Mouse (Mus musculus): ENCODE measurements at regions not wholly inside any gene's neighbourhood (a gene's known extent, or its start where the extent isn't known, plus 50 kb on each side); places are given as distances from the start of the nearest gene placed in this dataset.

DNA sequence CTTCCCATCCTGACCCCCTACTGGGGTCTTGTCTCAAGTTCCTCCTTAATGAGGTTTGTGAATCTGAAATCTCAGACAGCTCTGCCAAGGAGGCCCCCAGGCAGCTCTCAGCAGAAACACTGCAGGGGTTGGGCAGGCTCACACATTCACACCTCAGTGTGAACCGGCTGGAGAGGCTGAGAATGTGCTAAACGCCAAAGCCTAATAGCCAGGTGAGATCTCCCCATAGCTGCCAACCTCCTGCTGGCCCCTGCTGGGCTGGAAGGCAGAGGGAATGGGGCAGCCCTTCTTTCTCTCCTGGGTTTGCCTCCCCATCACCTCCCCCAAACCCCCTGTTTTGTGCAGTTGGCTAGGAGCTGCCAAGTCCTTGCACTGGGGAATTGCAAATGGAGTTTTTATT, 81.3 kb upstream of the Gm26897 start:
- H3K4me2 ChIP-seq (replicated peaks; ENCODE audit: low read depth, low read length), result no peak overlapping the region
- no peaks in the 10 kb centered on the region for H3K9me3 ChIP-seq (ENCODE audit: low read length)
- no peak overlapping the region for H3K4me3 ChIP-seq (ENCODE audit: low read depth, low read length)
- H3K27me3 ChIP-seq (replicated peaks; ENCODE audit: insufficient read depth, low read length), result no peaks in the 10 kb centered on the region
- TF ChIP-seq EP300 (IDR thresholded peaks at IDR 0.05), result no peak
- no peak for DNase-seq (ENCODE audit: low spot score)
- no peak overlapping the region for H3K27ac ChIP-seq (ENCODE audit: low read length)
- ATAC-seq, result no peak
- H3K9ac ChIP-seq (replicated peaks; ENCODE audit: low read depth), result no peak overlapping the region
- H3K36me3 ChIP-seq (ENCODE audit: insufficient read depth, low read length), result no peaks in the 10 kb centered on the region
- WGBS, result 22% methylated on average over 2 of the region's 2 CpGs
- peaks cover 3% of the 10 kb centered on the region; the same call in 1 of the 2 replicates for H3K4me1 ChIP-seq (ENCODE audit: insufficient read depth, low read depth, low read length)

DNA sequence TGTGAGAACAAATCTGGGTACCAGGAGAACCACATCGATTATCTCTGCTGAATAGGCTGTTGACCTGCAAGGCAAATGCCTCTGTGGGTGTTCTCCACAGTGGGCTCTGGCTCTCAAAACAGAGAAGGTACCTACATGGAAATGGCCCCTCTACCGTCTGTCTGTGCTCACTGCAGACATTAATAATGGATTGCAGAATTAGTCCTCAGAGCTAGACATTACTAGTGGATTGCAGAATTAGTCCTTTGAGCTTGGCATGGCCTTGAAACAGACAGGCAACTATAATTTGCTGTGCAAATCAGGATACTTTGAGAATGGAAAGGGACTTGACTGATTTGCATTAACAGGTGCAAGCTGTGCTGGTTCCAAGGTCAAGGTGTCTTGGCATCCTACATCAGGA, 77.3 kb upstream of the Gm26897 start:
- ATAC-seq (no peak), DNase-seq (ENCODE audit: low spot score) (no peak)
- no peaks in the 10 kb centered on the region for H3K27me3 ChIP-seq (replicated peaks; ENCODE audit: insufficient read depth, low read length)
- 55% methylated on average over 2 of the region's 2 CpGs for WGBS
- H3K4me2 ChIP-seq (replicated peaks; ENCODE audit: low read depth, low read length), result no peak overlapping the region
- no peaks in the 10 kb centered on the region for H3K9me3 ChIP-seq (ENCODE audit: low read length)
- H3K27ac ChIP-seq (ENCODE audit: low read length), result no peak overlapping the region
- H3K9ac ChIP-seq (replicated peaks; ENCODE audit: low read depth), result no peak overlapping the region
- TF ChIP-seq EP300 (IDR thresholded peaks at IDR 0.05), result no peak
- no peak for TF ChIP-seq CTCF (IDR thresholded peaks at IDR 0.05)
- no peaks in the 10 kb centered on the region for H3K36me3 ChIP-seq (ENCODE audit: insufficient read depth, low read length)
- no peaks in the 10 kb centered on the region; the same call in 1 of the 2 replicates for H3K4me1 ChIP-seq (ENCODE audit: insufficient read depth, low read depth, low read length)
- H3K4me3 ChIP-seq (ENCODE audit: low read depth, low read length), result no peak overlapping the region

DNA sequence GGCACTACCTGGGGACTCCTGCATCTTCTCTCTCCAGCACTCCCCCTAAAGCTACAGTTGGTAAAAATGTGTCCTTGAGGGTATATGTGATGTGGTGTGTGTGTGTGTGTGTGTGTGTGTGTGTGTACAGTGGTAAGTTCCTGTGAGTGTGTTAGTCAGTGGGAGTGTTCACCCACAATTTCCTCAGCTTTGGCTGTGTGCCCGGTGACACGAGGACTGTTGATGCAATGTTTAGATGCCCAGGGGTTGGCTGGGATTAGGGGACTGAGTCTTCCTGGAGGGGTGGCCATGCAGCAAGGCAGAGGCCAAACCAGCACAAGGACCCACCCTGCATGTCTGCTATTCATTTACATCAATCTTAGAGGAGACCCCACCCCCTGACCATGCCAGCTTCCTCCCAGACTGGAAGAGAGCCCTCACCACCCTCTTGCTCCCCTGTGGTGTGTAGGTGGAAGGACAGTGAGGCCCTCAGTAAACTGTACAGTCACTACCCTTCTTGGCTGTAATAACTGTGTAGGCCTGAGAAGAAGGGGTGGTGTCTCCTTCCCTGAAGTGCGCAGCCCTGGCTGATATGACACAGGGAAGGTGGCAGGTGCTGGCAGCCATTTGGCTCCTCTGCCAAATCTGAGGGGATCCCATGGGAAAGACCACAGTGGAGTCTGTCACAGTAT, 75.8 kb upstream of the Gm26897 start:
- H3K36me3 ChIP-seq (ENCODE audit: insufficient read depth, low read length), result no peaks in the 10 kb centered on the region
- peak; percentile 75 for ATAC-seq
- H3K9ac ChIP-seq (replicated peaks; ENCODE audit: low read depth), result no peak overlapping the region
- no peaks in the 10 kb centered on the region for H3K27me3 ChIP-seq (replicated peaks; ENCODE audit: insufficient read depth, low read length)
- H3K4me2 ChIP-seq (replicated peaks; ENCODE audit: low read depth, low read length), result no peak overlapping the region
- TF ChIP-seq CTCF (IDR thresholded peaks at IDR 0.05), result no peak; the same call in none of the 2 replicates
- TF ChIP-seq EP300 (IDR thresholded peaks at IDR 0.05), result no peak
- peak; percentile 43 for DNase-seq (ENCODE audit: low spot score)
- no peaks in the 10 kb centered on the region for H3K9me3 ChIP-seq (ENCODE audit: low read length)
- peaks cover 5% of the 10 kb centered on the region; the same call in 1 of the 2 replicates for H3K4me1 ChIP-seq (ENCODE audit: insufficient read depth, low read depth, low read length)
- no peak overlapping the region for H3K27ac ChIP-seq (ENCODE audit: low read length)
- no peak overlapping the region for H3K4me3 ChIP-seq (ENCODE audit: low read depth, low read length)
- 45% methylated on average over 3 of the region's 3 CpGs for WGBS

DNA sequence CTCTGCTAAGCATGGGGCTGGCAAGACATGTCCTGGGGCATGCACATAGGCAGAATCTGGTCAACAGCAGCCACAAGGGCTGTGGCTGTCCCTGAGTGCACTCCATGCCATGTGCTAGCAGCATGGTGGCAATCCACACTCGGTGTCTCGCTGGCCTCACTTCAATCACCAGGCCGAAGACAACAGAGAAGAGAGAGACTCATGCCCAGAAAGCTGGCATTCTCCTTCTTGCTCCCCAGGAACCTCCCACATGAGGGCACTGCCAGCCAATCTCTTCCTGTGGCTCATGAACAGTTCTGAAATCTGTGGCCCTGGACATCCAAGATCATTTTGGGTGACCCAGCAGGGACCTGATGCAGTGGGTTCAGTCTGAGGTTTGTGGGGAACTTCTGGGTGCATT, 74.5 kb upstream of the Gm26897 start:
- DNase-seq (ENCODE audit: low spot score) (no peak), ATAC-seq (no peak)
- Histone ChIP-seq H3K4me3 (ENCODE audit: low read depth, low read length) (no peak overlapping the region), H3K9ac (replicated peaks; ENCODE audit: low read depth) (no peak overlapping the region), H3K4me2 (replicated peaks; ENCODE audit: low read depth, low read length) (no peak overlapping the region), H3K27me3 (replicated peaks; ENCODE audit: insufficient read depth, low read length) (no peaks in the 10 kb centered on the region), H3K36me3 (ENCODE audit: insufficient read depth, low read length) (no peaks in the 10 kb centered on the region), H3K9me3 (ENCODE audit: low read length) (no peaks in the 10 kb centered on the region), H3K4me1 (ENCODE audit: insufficient read depth, low read depth, low read length) (peaks cover 5% of the 10 kb centered on the region; the same call in 1 of the 2 replicates), H3K27ac (ENCODE audit: low read length) (no peak overlapping the region)
- TF ChIP-seq CTCF (IDR thresholded peaks at IDR 0.05) (no peak), EP300 (IDR thresholded peaks at IDR 0.05) (no peak)
- WGBS, result 90% methylated on average over 3 of the region's 3 CpGs

DNA sequence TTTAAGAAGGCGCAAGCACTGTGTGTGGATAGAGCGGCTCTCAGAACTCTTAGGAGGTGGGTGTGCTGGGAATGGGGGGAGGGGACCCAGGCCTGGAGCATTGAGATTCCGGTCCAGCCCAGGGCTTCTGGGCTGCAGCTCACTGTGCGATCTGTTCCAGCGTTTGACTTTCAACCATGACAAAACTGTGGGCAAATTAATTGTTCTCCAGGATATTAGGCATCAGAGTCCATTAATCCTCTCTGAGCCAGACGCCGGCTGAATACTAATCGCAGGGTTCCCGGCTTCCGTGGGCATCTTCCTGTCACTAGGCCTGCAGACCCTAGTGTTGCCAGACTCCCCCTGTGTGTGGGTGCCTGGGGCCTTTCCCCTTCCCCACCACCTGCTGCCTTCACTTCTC, 73.3 kb upstream of the Gm26897 start:
- Histone ChIP-seq H3K36me3 (ENCODE audit: insufficient read depth, low read length) (no peaks in the 10 kb centered on the region), H3K27me3 (replicated peaks; ENCODE audit: insufficient read depth, low read length) (no peaks in the 10 kb centered on the region), H3K9ac (replicated peaks; ENCODE audit: low read depth) (no peak overlapping the region), H3K27ac (ENCODE audit: low read length) (no peak overlapping the region), H3K4me2 (replicated peaks; ENCODE audit: low read depth, low read length) (no peak overlapping the region), H3K4me1 (ENCODE audit: insufficient read depth, low read depth, low read length) (peaks cover 5% of the 10 kb centered on the region; the same call in 1 of the 2 replicates), H3K4me3 (ENCODE audit: low read depth, low read length) (no peak overlapping the region), H3K9me3 (ENCODE audit: low read length) (no peaks in the 10 kb centered on the region)
- WGBS, result 65% methylated on average over 10 of the region's 10 CpGs
- ATAC-seq (no peak), DNase-seq (ENCODE audit: low spot score) (no peak)
- TF ChIP-seq CTCF (IDR thresholded peaks at IDR 0.05) (no peak), EP300 (IDR thresholded peaks at IDR 0.05) (no peak)

DNA sequence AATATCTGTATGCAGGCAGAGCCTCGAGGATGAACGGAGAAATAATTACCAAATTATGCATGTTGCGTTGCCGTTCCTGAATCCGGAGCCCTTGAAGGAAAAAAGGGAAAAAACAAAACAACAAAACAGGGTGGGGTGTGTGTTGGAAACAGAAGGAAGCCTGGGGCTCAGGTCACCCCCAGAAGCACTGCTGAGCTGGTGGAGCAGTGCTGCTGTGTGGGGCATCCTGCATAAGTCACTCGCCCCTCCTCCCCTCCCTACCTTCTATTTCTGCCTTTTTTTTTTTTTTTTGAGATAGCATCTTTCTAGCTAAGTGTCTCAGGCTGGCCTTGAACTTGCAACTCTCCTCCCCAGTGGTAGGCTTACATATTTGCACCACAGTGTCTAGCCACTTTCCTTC, 72.8 kb upstream of the Gm26897 start:
- no peak for DNase-seq (ENCODE audit: low spot score)
- ATAC-seq, result no peak
- 78% methylated on average over 6 of the region's 6 CpGs for whole genome bisulfite sequencing
- Histone ChIP-seq H3K9me3 (ENCODE audit: low read length) (no peaks in the 10 kb centered on the region), H3K27ac (ENCODE audit: low read length) (no peak overlapping the region), H3K36me3 (ENCODE audit: insufficient read depth, low read length) (no peaks in the 10 kb centered on the region), H3K4me3 (ENCODE audit: low read depth, low read length) (no peak overlapping the region), H3K9ac (replicated peaks; ENCODE audit: low read depth) (no peak overlapping the region), H3K27me3 (replicated peaks; ENCODE audit: insufficient read depth, low read length) (no peaks in the 10 kb centered on the region), H3K4me1 (ENCODE audit: insufficient read depth, low read depth, low read length) (peaks cover 5% of the 10 kb centered on the region; the same call in 1 of the 2 replicates), H3K4me2 (replicated peaks; ENCODE audit: low read depth, low read length) (no peak overlapping the region)
- TF ChIP-seq EP300 (IDR thresholded peaks at IDR 0.05), result no peak
- TF ChIP-seq CTCF (IDR thresholded peaks at IDR 0.05), result no peak

All from lung, postnatal 0 days (tissue).